Mouse (Mus musculus): ENCODE measurements around the gene Anks1. TPM values are rescaled to one million over a fixed set of nuclear protein-coding genes. Genes with fewer than 3 reads are reported as not detected.

Gene Anks1
- polyA plus RNA-seq, 1 experiment from 2014 or later = 7.7 TPM

DNA sequence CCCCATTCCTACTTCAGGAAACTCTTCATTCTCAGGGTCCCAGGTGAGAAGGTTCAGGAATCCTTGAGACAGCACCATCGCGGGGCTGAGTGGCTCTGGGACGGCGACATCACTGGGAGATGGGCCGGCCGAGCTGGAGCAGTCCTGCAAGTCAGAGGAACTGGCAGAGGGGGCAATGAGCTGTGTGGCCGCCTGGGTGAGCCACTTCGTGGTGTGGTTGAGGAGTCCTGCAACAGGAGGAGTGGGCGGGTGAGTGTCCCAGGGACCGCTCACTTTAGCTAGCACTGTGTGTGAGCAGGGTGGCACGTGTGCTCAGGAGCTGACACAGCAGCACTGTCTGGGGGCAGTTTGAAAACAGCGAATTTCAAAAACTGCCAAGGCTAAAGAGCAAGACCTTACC is 160.3 kb downstream of the Anks1 start:
- 0 out of 2 replicates have a peak overlapping the region, but pooled peaks have one; percentile 37 for H3K9ac ChIP-seq
- no peak overlapping the region for H3K27ac ChIP-seq (replicated peaks)
- no peak; the same call in 1 of the 2 replicates for ATAC-seq (ENCODE audit: extremely low read depth, insufficient number of reproducible peaks, low FRiP score, low TSS enrichment)
- H3K27me3 ChIP-seq (replicated peaks) = peaks cover 33% of the 10 kb centered on the region
- WGBS = 20% methylated on average over 12 of the region's 12 CpGs
- H3K4me3 ChIP-seq = no peak overlapping the region
- peaks cover 11% of the 10 kb centered on the region; the same call in 1 of the 2 replicates for H3K9me3 ChIP-seq
- H3K4me1 ChIP-seq = 0 out of 2 replicates have a peak, but pooled peaks cover 4% of the 10 kb centered on the region
- no peaks in the 10 kb centered on the region for H3K36me3 ChIP-seq
- H3K4me2 ChIP-seq = no peak overlapping the region

DNA sequence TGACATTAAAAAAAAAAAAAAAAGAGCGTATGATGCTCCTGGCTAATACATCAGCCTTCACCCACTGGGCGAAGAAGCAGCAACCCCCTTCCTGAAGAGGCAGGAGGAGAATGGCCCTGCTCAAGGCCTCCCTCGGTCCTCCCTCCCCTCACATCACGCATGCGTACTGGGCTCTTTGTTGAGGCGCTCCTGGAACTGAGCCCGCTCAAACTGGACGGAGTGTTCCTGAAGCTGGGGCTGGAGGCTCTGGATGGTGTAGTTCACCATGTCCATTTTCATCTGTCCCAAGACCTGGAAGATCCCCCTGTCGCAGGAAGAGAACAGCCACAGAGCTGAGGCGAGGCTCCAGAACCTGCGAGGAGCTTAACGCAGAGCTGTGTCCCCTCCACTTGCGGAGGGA is 161.2 kb downstream of the Anks1 start:
- Histone ChIP-seq H3K4me3 (no peak overlapping the region), H3K27ac (replicated peaks) (no peak overlapping the region), H3K9ac (no peak overlapping the region), H3K27me3 (replicated peaks) (peaks cover 33% of the 10 kb centered on the region), H3K36me3 (no peaks in the 10 kb centered on the region), H3K9me3 (peaks cover 11% of the 10 kb centered on the region; the same call in 1 of the 2 replicates), H3K4me2 (no peak overlapping the region), H3K4me1 (0 out of 2 replicates have a peak, but pooled peaks cover 4% of the 10 kb centered on the region)
- WGBS = 80% methylated on average over 13 of the region's 13 CpGs
- ATAC-seq (ENCODE audit: extremely low read depth, insufficient number of reproducible peaks, low FRiP score, low TSS enrichment) = no peak

- Histone ChIP-seq H3K4me1 (0 out of 2 replicates have a peak, but pooled peaks cover 4% of the 10 kb centered on the region), H3K4me2 (no peak overlapping the region), H3K9ac (no peak overlapping the region), H3K4me3 (no peak overlapping the region), H3K27me3 (replicated peaks) (peaks cover 45% of the 10 kb centered on the region), H3K27ac (replicated peaks) (no peak overlapping the region), H3K36me3 (no peaks in the 10 kb centered on the region), H3K9me3 (peaks cover 11% of the 10 kb centered on the region; the same call in 1 of the 2 replicates)
- ATAC-seq (ENCODE audit: extremely low read depth, insufficient number of reproducible peaks, low FRiP score, low TSS enrichment) = no peak
- WGBS = 67% methylated on average over 2 of the region's 2 CpGs
Measured at GRCm38 (mm10) chr17:28072730-28073129, 163.6 kb downstream of the Anks1 start.

DNA sequence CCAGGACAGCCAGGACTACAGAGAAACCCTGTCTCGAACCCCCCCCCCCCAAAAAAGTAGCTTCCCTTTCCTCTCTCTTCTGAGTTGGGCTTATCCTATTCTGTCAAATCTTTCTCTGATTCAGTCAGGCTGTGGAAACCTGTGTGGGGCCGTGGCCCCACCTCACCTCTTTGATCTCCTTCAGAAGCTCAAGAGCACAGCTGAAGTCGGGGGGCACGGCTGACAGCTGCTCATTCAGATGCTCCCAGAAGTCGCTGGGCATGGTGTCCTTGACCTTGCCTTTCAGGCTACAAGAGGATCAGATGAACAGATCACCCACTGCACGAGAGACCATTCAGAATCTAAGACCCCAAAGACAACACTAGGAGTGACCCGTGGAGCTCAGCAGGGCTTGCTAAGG is 165.4 kb downstream of the Anks1 start:
- 60% methylated on average over 7 of the region's 7 CpGs for WGBS
- Histone ChIP-seq H3K27me3 (replicated peaks) (peaks cover 38% of the 10 kb centered on the region), H3K9ac (no peak overlapping the region), H3K4me2 (no peak overlapping the region), H3K9me3 (peaks cover 11% of the 10 kb centered on the region; the same call in 1 of the 2 replicates), H3K4me3 (no peak overlapping the region), H3K4me1 (0 out of 2 replicates have a peak, but pooled peaks cover 1% of the 10 kb centered on the region), H3K36me3 (no peaks in the 10 kb centered on the region), H3K27ac (replicated peaks) (no peak overlapping the region)
- no peak for ATAC-seq (ENCODE audit: extremely low read depth, insufficient number of reproducible peaks, low FRiP score, low TSS enrichment)

DNA sequence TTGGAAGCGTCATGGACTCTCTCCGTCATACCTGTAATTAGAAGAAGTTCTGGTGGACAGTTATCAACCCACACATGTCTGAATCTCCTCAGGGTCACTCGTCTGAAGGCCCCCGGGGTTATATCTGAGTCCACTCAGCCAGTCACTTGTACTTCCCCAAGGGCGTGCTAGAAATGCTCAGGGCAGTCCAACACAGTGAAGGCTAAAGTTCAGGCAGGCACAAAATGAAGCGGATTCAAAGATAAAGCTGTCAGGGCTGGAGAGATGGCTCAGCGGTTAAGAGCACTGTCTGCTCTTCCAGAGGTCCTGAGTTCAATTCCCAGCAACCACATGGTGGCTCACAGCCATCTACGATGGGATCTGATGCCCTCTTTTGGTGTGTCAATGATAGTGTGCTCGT is 168.9 kb downstream of the Anks1 start:
- H3K4me3 ChIP-seq = no peak overlapping the region
- H3K4me2 ChIP-seq = no peak overlapping the region
- no peak overlapping the region for H3K27ac ChIP-seq (replicated peaks)
- peaks cover 28% of the 10 kb centered on the region for H3K27me3 ChIP-seq (replicated peaks)
- H3K9ac ChIP-seq = no peak overlapping the region
- 66% methylated on average over 9 of the region's 9 CpGs for WGBS
- peaks cover 5% of the 10 kb centered on the region; the same call in 1 of the 2 replicates for H3K9me3 ChIP-seq
- H3K4me1 ChIP-seq = peaks cover 12% of the 10 kb centered on the region; the same call in 1 of the 2 replicates
- no peaks in the 10 kb centered on the region for H3K36me3 ChIP-seq
- no peak for ATAC-seq (ENCODE audit: extremely low read depth, insufficient number of reproducible peaks, low FRiP score, low TSS enrichment)

- Histone ChIP-seq H3K9ac (peak overlapping the region; percentile 80), H3K27me3 (replicated peaks) (peaks cover 43% of the 10 kb centered on the region), H3K4me1 (peaks cover 12% of the 10 kb centered on the region; the same call in 1 of the 2 replicates), H3K36me3 (no peaks in the 10 kb centered on the region), H3K4me2 (peak overlapping the region; percentile 100), H3K9me3 (no peaks in the 10 kb centered on the region), H3K27ac (replicated peaks) (no peak overlapping the region), H3K4me3 (peak overlapping the region; percentile 72)
- under 1% methylated on average over 25 of the region's 25 CpGs for WGBS
- ATAC-seq (ENCODE audit: extremely low read depth, insufficient number of reproducible peaks, low FRiP score, low TSS enrichment) = peak; percentile 45; the same call in 1 of the 2 replicates
Measured at GRCm38 (mm10) chr17:28079618-28080017, 170.5 kb downstream of the Anks1 start.

DNA sequence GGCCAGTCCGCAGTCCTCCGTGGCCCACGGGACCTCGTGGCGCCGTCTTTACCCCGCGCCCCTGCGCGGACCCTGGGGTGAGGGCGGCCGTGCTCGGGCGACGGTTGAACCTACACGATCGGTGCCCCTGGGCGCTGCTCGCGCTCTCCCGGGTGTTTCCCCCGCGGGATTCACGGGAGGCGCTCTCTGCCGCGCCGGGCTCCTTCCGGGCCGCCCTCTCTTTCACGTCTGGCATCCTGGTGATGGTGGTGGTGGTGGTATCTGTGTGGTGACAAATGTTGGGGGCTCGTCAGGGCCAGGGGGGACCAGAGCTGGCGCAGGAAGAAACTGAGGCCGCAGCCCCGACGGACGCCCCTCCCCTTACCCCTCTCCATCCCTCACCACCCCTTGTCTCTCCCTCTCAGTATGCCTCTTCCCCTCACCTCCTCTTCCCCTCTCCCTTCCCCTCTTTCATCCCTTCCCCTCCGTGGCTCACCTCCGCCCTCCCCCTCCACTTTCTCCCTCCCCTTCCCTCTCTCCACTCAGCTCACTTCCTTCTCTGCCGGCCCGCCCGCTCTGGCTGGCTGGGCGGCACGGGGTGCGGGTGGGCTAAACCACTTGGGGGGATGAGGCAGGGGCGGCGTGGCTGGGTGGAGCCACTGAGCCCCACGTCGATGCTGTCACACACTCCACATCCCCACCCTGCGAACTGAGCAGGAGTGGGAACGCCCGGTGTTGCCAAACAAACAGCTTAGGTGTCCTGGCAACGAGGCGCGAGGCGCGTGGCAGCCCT is 171.1 kb downstream of the Anks1 start, which contains the start of gene Tcp11:
TSS of gene Tcp11 (minus strand) at position 595 of the 772 bp plus-strand sequence.
- H3K9ac ChIP-seq = peak within 1 kb of the TSS; percentile 80
- 1% methylated on average over 52 of the region's 57 CpGs for WGBS
- ATAC-seq (ENCODE audit: extremely low read depth, insufficient number of reproducible peaks, low FRiP score, low TSS enrichment) = peak; percentile 60
- peak within 1 kb of the TSS; percentile 100 for H3K4me2 ChIP-seq
- H3K9me3 ChIP-seq = no peaks in the 10 kb centered on the region
- peaks cover 14% of the 10 kb centered on the region for H3K4me1 ChIP-seq
- no peaks in the 10 kb centered on the region for H3K36me3 ChIP-seq
- no peak within 1 kb of the TSS for H3K27ac ChIP-seq (replicated peaks)
- H3K27me3 ChIP-seq (replicated peaks) = peaks cover 44% of the 10 kb centered on the region
- H3K4me3 ChIP-seq = peak within 1 kb of the TSS; percentile 72

GRCm38 (mm10) chr17:28080817-28081165 is 171.7 kb downstream of the Anks1 start:
- Histone ChIP-seq H3K36me3 (no peaks in the 10 kb centered on the region), H3K27ac (replicated peaks) (no peak overlapping the region), H3K9ac (peak overlapping the region; percentile 50; the same call in 1 of the 2 replicates), H3K4me3 (peak overlapping the region; percentile 72), H3K9me3 (no peaks in the 10 kb centered on the region), H3K4me2 (peak overlapping the region; percentile 100), H3K27me3 (replicated peaks) (peaks cover 44% of the 10 kb centered on the region), H3K4me1 (peaks cover 17% of the 10 kb centered on the region)
- ATAC-seq (ENCODE audit: extremely low read depth, insufficient number of reproducible peaks, low FRiP score, low TSS enrichment) = no peak
- 13% methylated on average over 9 of the region's 9 CpGs for WGBS

GRCm38 (mm10) chr17:28081385-28081784 is 172.3 kb downstream of the Anks1 start:
- Histone ChIP-seq H3K4me3 (no peak overlapping the region), H3K9me3 (no peaks in the 10 kb centered on the region), H3K4me1 (peaks cover 17% of the 10 kb centered on the region), H3K4me2 (no peak overlapping the region), H3K9ac (no peak overlapping the region), H3K27me3 (replicated peaks) (peaks cover 41% of the 10 kb centered on the region), H3K36me3 (no peaks in the 10 kb centered on the region), H3K27ac (replicated peaks) (no peak overlapping the region)
- 50% methylated on average over 9 of the region's 9 CpGs for WGBS
- no peak for ATAC-seq (ENCODE audit: extremely low read depth, insufficient number of reproducible peaks, low FRiP score, low TSS enrichment)

- Histone ChIP-seq H3K4me1 (peaks cover 17% of the 10 kb centered on the region), H3K36me3 (no peaks in the 10 kb centered on the region), H3K4me3 (no peak overlapping the region), H3K27me3 (replicated peaks) (peaks cover 37% of the 10 kb centered on the region), H3K4me2 (no peak overlapping the region), H3K27ac (replicated peaks) (no peak overlapping the region), H3K9me3 (no peaks in the 10 kb centered on the region), H3K9ac (no peak overlapping the region)
- WGBS = 90% methylated on average over 7 of the region's 7 CpGs
- ATAC-seq (ENCODE audit: extremely low read depth, insufficient number of reproducible peaks, low FRiP score, low TSS enrichment) = no peak
Measured at GRCm38 (mm10) chr17:28081856-28082255, 172.8 kb downstream of the Anks1 start.

DNA sequence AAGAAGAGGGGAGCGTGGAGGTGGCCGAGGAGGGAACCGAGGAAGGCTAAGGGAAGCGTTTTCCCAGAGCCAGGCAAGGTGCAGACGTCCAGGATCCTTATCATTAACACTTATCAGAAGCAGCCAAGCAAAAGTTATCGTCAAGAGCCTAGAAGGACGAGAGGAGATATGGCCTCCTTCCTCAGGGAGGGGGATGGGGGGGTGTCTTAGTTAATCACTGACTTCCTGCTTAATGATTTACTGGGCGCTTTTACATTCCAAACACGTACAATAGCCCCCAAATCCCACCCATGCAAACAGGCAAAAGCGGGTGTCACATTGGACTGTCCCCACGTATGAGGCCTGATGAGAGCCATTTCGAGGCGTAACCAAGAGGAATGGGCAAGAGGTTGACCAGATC is 173.8 kb downstream of the Anks1 start:
- Histone ChIP-seq H3K36me3 (no peaks in the 10 kb centered on the region), H3K9ac (no peak overlapping the region), H3K27me3 (replicated peaks) (peaks cover 32% of the 10 kb centered on the region), H3K4me2 (no peak overlapping the region), H3K4me1 (peaks cover 26% of the 10 kb centered on the region), H3K9me3 (no peaks in the 10 kb centered on the region), H3K4me3 (no peak overlapping the region), H3K27ac (replicated peaks) (no peak overlapping the region)
- 35% methylated on average over 13 of the region's 13 CpGs for WGBS
- no peak for ATAC-seq (ENCODE audit: extremely low read depth, insufficient number of reproducible peaks, low FRiP score, low TSS enrichment)
